Mouse (Mus musculus) kidney, adult 9 months (tissue): ENCODE results near the gene Hist1h2bl.
"Not testable (repeated sequence)": the region's sequence is repeated elsewhere in the genome, so short reads cannot be mapped to it uniquely, and the experiment has no call there.

Experiments
- DNase-seq: peaks from one replicate; pipeline ENCODE4 v3.0.0; 2022

Hist1h2bl gene

GRCm38 (mm10) chr13:21722373-21722925 is 6.5 kb upstream of the Hist1h2bl start:
- no peak for DNase-seq

- peak; percentile 64 for DNase-seq
Observed at GRCm38 (mm10) chr13:21721757-21722372, 5.9 kb upstream of the Hist1h2bl start, which contains the start of gene Hist1h2bm. Gene Hist1h2bm, plus strand, starts transcription at chr13:21722044.

- not testable (repeated sequence) for DNase-seq
Observed at GRCm38 (mm10) chr13:21721107-21721756, 5.3 kb upstream of the Hist1h2bl start.

- DNase-seq: no peak
Observed at GRCm38 (mm10) chr13:21718381-21719080, 2.6 kb upstream of the Hist1h2bl start.

- DNase-seq: peak; percentile 58
Observed at GRCm38 (mm10) chr13:21717397-21718357, 1.7 kb upstream of the Hist1h2bl start, which contains the start of gene Hist1h3h. Gene Hist1h3h, plus strand, starts transcription at chr13:21717659.

- DNase-seq: peak; percentile 31
Observed at GRCm38 (mm10) chr13:21716540-21717391, 823 bp upstream of the Hist1h2bl start.

- DNase-seq: no peak
Observed at GRCm38 (mm10) chr13:21715131-21715863, 646 bp downstream of the Hist1h2bl start.

GRCm38 (mm10) chr13:21714725-21715124 is 1.2 kb downstream of the Hist1h2bl start:
- DNase-seq: peak; percentile 73

- DNase-seq: no peak
Observed at GRCm38 (mm10) chr13:21711698-21712097, 4.2 kb downstream of the Hist1h2bl start.

- peak; percentile 81 for DNase-seq
Observed at GRCm38 (mm10) chr13:21710821-21711525, 5.0 kb downstream of the Hist1h2bl start.

- DNase-seq: peak; percentile 88
Observed at GRCm38 (mm10) chr13:21710031-21710711, 5.8 kb downstream of the Hist1h2bl start.

- no peak for DNase-seq
Observed at GRCm38 (mm10) chr13:21706669-21707068, 9.3 kb downstream of the Hist1h2bl start.

- DNase-seq: no peak
Observed at GRCm38 (mm10) chr13:21697811-21698210, 18.1 kb downstream of the Hist1h2bl start, which contains the start of gene Olfr1359. Gene Olfr1359, plus strand, starts transcription at chr13:21698111.

GRCm38 (mm10) chr13:21677305-21677704 is 38.6 kb downstream of the Hist1h2bl start, which contains the start of gene Olfr1360:
Gene Olfr1360, minus strand, starts transcription at chr13:21677405.
- no peak for DNase-seq
